Mouse (Mus musculus): Measurements from ENCODE around the gene Sema3d. TPM values are rescaled to one million over a fixed set of nuclear protein-coding genes. Genes with fewer than 3 reads are reported as not detected.

Gene Sema3d
- polyA plus RNA-seq, 1 experiment = 2.4 TPM

GRCm38 (mm10) chr5:12491704-12492103, 108.5 kb downstream of the Sema3d start:
- TF ChIP-seq POLR2A (IDR thresholded peaks at IDR 0.05; ENCODE audit: borderline replicate concordance, extremely low read depth, low read depth, low read length) (no peak), CTCF (IDR thresholded peaks at IDR 0.05; ENCODE audit: insufficient read depth, low read length) (no peak)
- DNase-seq = no peak
- no peak overlapping the region for H3K4me3 ChIP-seq (replicated peaks; ENCODE audit: extremely low read depth, low read depth, low read length)
- H3K4me1 ChIP-seq (ENCODE audit: control insufficient read depth, insufficient read depth, low read length) = no peaks in the 10 kb centered on the region
- WGBS = 67% methylated on average over 1 of the region's 1 CpGs

- Histone ChIP-seq H3K4me3 (replicated peaks; ENCODE audit: extremely low read depth, low read depth, low read length) (no peak overlapping the region), H3K4me1 (ENCODE audit: control insufficient read depth, insufficient read depth, low read length) (no peaks in the 10 kb centered on the region)
- WGBS = 85% methylated on average over 6 of the region's 6 CpGs
- DNase-seq = no peak
- TF ChIP-seq POLR2A (IDR thresholded peaks at IDR 0.05; ENCODE audit: borderline replicate concordance, extremely low read depth, low read depth, low read length) (no peak), CTCF (IDR thresholded peaks at IDR 0.05; ENCODE audit: insufficient read depth, low read length) (no peak)
These were observed 115.2 kb downstream of the Sema3d start for GRCm38 (mm10) chr5:12498227-12498928.

- whole genome bisulfite sequencing = 85% methylated on average over 5 of the region's 5 CpGs
- no peak for DNase-seq
These were observed 115.9 kb downstream of the Sema3d start for GRCm38 (mm10) chr5:12499037-12499436.

GRCm38 (mm10) chr5:12499791-12500504, 116.8 kb downstream of the Sema3d start:
- no peak for DNase-seq
- no peak for TF ChIP-seq CTCF (IDR thresholded peaks at IDR 0.05; ENCODE audit: insufficient read depth, low read length)
- no peak for TF ChIP-seq POLR2A (IDR thresholded peaks at IDR 0.05; ENCODE audit: borderline replicate concordance, extremely low read depth, low read depth, low read length)
- Histone ChIP-seq H3K4me1 (ENCODE audit: control insufficient read depth, insufficient read depth, low read length) (no peaks in the 10 kb centered on the region), H3K4me3 (replicated peaks; ENCODE audit: extremely low read depth, low read depth, low read length) (no peak overlapping the region)
- WGBS = 52% methylated on average over 6 of the region's 6 CpGs

More at GRCm38 (mm10) chr5:12499037-12499436, 115.9 kb downstream of the Sema3d start:
- TF ChIP-seq POLR2A (IDR thresholded peaks at IDR 0.05; ENCODE audit: borderline replicate concordance, extremely low read depth, low read depth, low read length) = no peak
- no peak for TF ChIP-seq CTCF (IDR thresholded peaks at IDR 0.05; ENCODE audit: insufficient read depth, low read length)
- Histone ChIP-seq H3K4me1 (ENCODE audit: control insufficient read depth, insufficient read depth, low read length) (no peaks in the 10 kb centered on the region), H3K4me3 (replicated peaks; ENCODE audit: extremely low read depth, low read depth, low read length) (no peak overlapping the region)

GRCm38 (mm10) chr5:12512471-12512870, 129.3 kb downstream of the Sema3d start:
- DNase-seq = no peak
- WGBS = 26% methylated on average over 1 of the region's 1 CpGs
- TF ChIP-seq CTCF (IDR thresholded peaks at IDR 0.05; ENCODE audit: insufficient read depth, low read length) (no peak), POLR2A (IDR thresholded peaks at IDR 0.05; ENCODE audit: borderline replicate concordance, extremely low read depth, low read depth, low read length) (no peak)

GRCm38 (mm10) chr5:12515283-12515682, 132.1 kb downstream of the Sema3d start:
- TF ChIP-seq CTCF (IDR thresholded peaks at IDR 0.05; ENCODE audit: insufficient read depth, low read length) (no peak), POLR2A (IDR thresholded peaks at IDR 0.05; ENCODE audit: borderline replicate concordance, extremely low read depth, low read depth, low read length) (no peak)
- 77% methylated on average over 4 of the region's 4 CpGs for WGBS
- DNase-seq = no peak
- H3K4me3 ChIP-seq (replicated peaks; ENCODE audit: extremely low read depth, low read depth, low read length) = no peak overlapping the region
- H3K4me1 ChIP-seq (ENCODE audit: control insufficient read depth, insufficient read depth, low read length) = no peaks in the 10 kb centered on the region

More at GRCm38 (mm10) chr5:12512471-12512870, 129.3 kb downstream of the Sema3d start:
- Histone ChIP-seq H3K4me1 (ENCODE audit: control insufficient read depth, insufficient read depth, low read length) (no peaks in the 10 kb centered on the region), H3K4me3 (replicated peaks; ENCODE audit: extremely low read depth, low read depth, low read length) (no peak overlapping the region)

- Histone ChIP-seq H3K4me1 (ENCODE audit: control insufficient read depth, insufficient read depth, low read length) (no peaks in the 10 kb centered on the region), H3K4me3 (replicated peaks; ENCODE audit: extremely low read depth, low read depth, low read length) (no peak overlapping the region)
- no peak for DNase-seq
- TF ChIP-seq CTCF (IDR thresholded peaks at IDR 0.05; ENCODE audit: insufficient read depth, low read length) (no peak), POLR2A (IDR thresholded peaks at IDR 0.05; ENCODE audit: borderline replicate concordance, extremely low read depth, low read depth, low read length) (no peak)
- 57% methylated on average over 4 of the region's 4 CpGs for WGBS
These were observed 142.1 kb downstream of the Sema3d start for GRCm38 (mm10) chr5:12525235-12525767.

GRCm38 (mm10) chr5:12528596-12528995, 145.4 kb downstream of the Sema3d start:
- WGBS = 86% methylated on average over 2 of the region's 2 CpGs
- no peaks in the 10 kb centered on the region for H3K4me1 ChIP-seq (ENCODE audit: control insufficient read depth, insufficient read depth, low read length)
- TF ChIP-seq POLR2A (IDR thresholded peaks at IDR 0.05; ENCODE audit: borderline replicate concordance, extremely low read depth, low read depth, low read length) (no peak), CTCF (IDR thresholded peaks at IDR 0.05; ENCODE audit: insufficient read depth, low read length) (no peak)
- DNase-seq = no peak
- no peak overlapping the region for H3K4me3 ChIP-seq (replicated peaks; ENCODE audit: extremely low read depth, low read depth, low read length)

- WGBS = 33% methylated on average over 1 of the region's 1 CpGs
- DNase-seq = no peak
- H3K4me3 ChIP-seq (replicated peaks; ENCODE audit: extremely low read depth, low read depth, low read length) = no peak overlapping the region
- no peaks in the 10 kb centered on the region for H3K4me1 ChIP-seq (ENCODE audit: control insufficient read depth, insufficient read depth, low read length)
- TF ChIP-seq POLR2A (IDR thresholded peaks at IDR 0.05; ENCODE audit: borderline replicate concordance, extremely low read depth, low read depth, low read length) (no peak), CTCF (IDR thresholded peaks at IDR 0.05; ENCODE audit: insufficient read depth, low read length) (no peak)
These were observed 146.6 kb downstream of the Sema3d start for GRCm38 (mm10) chr5:12529771-12530170.

Data from lung, adult 2 months (tissue).